Mouse (Mus musculus): Measurements from ENCODE around the gene Bcam. TPM values are rescaled to one million over a fixed set of nuclear protein-coding genes. Genes with fewer than 3 reads are reported as not detected.

Gene Bcam
- total and polyA plus RNA-seq, 3 experiments: 2.6 to 8.1 TPM; not detected in 1

DNA sequence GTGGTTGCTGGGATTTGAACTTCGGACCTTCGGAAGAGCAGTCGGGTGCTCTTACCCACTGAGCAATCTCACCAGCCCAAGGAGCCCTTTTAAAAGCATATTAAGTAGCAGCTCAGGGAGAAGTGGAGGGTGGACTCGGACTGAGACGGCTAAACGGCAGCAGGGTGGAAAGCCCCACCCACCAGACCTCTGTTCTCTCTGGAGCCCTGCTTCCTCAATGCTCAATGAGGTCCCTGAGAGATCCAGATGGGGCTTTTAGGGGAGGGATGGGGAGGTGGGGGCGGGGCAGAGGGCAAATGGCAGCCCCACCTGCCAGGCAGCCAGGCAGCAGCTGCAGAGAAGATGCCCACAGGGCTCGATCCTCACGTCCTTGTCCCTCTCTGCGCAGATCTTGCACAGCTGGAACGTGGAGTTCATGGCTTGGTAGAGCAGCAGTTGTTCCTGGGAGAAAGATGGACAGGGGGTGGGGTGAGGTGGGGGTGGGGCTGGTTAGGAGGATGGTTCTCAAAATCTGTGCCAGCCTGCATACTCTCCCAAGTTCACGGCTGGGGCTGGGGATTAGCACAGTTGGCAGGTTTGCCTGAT lies 15.2 kb upstream of the Bcam start:
- H3K27ac ChIP-seq (ENCODE audit: control insufficient read depth, low read depth, low read length): no peak overlapping the region

GRCm38 (mm10) chr7:19784764-19785535 lies 14.1 kb upstream of the Bcam start:
- Histone ChIP-seq H3K79me2 (ENCODE audit: control insufficient read depth, insufficient read depth, low read length, poor library complexity) (no peaks in the 10 kb centered on the region), H3K9ac (ENCODE audit: control insufficient read depth, low read depth, low read length, poor library complexity, severe bottlenecking) (no peak overlapping the region), H3K36me3 (ENCODE audit: control insufficient read depth in 1 of 2, insufficient read depth in 2 of 2, low read length in 2 of 2) (no peaks in the 10 kb centered on the region), H3K27ac (ENCODE audit: control insufficient read depth, low read depth, low read length) (no peak overlapping the region), H3K27me3 (ENCODE audit: control insufficient read depth in 1 of 2, insufficient read depth in 2 of 2, low read length in 2 of 2) (no peaks in the 10 kb centered on the region), H3K4me1 (ENCODE audit: control insufficient read depth in 1 of 2, insufficient read depth in 2 of 2, low read length in 2 of 2) (no peaks in the 10 kb centered on the region), H3K4me3 (ENCODE audit: control insufficient read depth in 1 of 2, insufficient read depth in 1 of 2, low read depth in 2 of 2, low read length in 2 of 2) (no peak overlapping the region), H3K9me3 (replicated peaks; ENCODE audit: insufficient read depth, low read length) (no peaks in the 10 kb centered on the region)
- peak; percentile 63 for DNase-seq (ENCODE audit: low read depth, low spot score)
- TF ChIP-seq NELFE (IDR thresholded peaks at IDR 0.05; ENCODE audit: low read depth, low read length): no peak
- no peak for TF ChIP-seq USF1 (IDR thresholded peaks at IDR 0.05; ENCODE audit: low read depth, low read length)
- no peak for TF ChIP-seq CHD1 (IDR thresholded peaks at IDR 0.05; ENCODE audit: low read depth, low read length)
- TF ChIP-seq TAL1 (IDR thresholded peaks at IDR 0.05; ENCODE audit: low read length): no peak
- no peak for TF ChIP-seq SIN3A (IDR thresholded peaks at IDR 0.05; ENCODE audit: low read length)
- no peak for TF ChIP-seq MAFK (IDR thresholded peaks at IDR 0.05; ENCODE audit: borderline replicate concordance, low read depth, low read length)
- TF ChIP-seq TBP (IDR thresholded peaks at IDR 0.05; ENCODE audit: low read depth, low read length): no peak
- TF ChIP-seq MXI1 (IDR thresholded peaks at IDR 0.05; ENCODE audit: low read depth, low read length): no peak
- TF ChIP-seq ZC3H11A (IDR thresholded peaks at IDR 0.05; ENCODE audit: low read depth, low read length): no peak
- TF ChIP-seq CHD2 (IDR thresholded peaks at IDR 0.05; ENCODE audit: low read length): no peak
- TF ChIP-seq ELF1 (IDR thresholded peaks at IDR 0.05; ENCODE audit: low read depth, low read length): no peak
- no peak for TF ChIP-seq RCOR1 (IDR thresholded peaks at IDR 0.05; ENCODE audit: low read depth, low read length)
- TF ChIP-seq CTCF (IDR thresholded peaks at IDR 0.05 in 2 of 3, conservative IDR thresholded peaks at IDR 0.05 in 1 of 3; ENCODE audit: control insufficient read depth in 1 of 3, insufficient read depth in 1 of 3, low read depth in 2 of 3, low read length in 3 of 3, poor library complexity in 1 of 3, severe bottlenecking in 1 of 3): peak; percentile 71 to 88 (median 78)
- TF ChIP-seq POLR2A (IDR thresholded peaks at IDR 0.05; ENCODE audit: control insufficient read depth in 1 of 2, insufficient read depth in 1 of 2, low read depth in 1 of 2, low read length in 2 of 2, poor library complexity in 1 of 2): no peak
- no peak for TF ChIP-seq USF2 (IDR thresholded peaks at IDR 0.05; ENCODE audit: borderline replicate concordance in 1 of 2, insufficient read depth in 1 of 2, low read depth in 1 of 2, low read length in 2 of 2)
- peak; percentile 65 for TF ChIP-seq MYC (IDR thresholded peaks at IDR 0.05; ENCODE audit: low read depth, low read length)
- TF ChIP-seq MAZ (IDR thresholded peaks at IDR 0.05; ENCODE audit: low read depth, low read length): no peak
- no peak for TF ChIP-seq E2F4 (IDR thresholded peaks at IDR 0.05; ENCODE audit: borderline replicate concordance, low read depth, low read length)
- TF ChIP-seq JUND (IDR thresholded peaks at IDR 0.05; ENCODE audit: low read depth, low read length): no peak
- no peak for TF ChIP-seq POLR2AphosphoS2 (IDR thresholded peaks at IDR 0.05; ENCODE audit: low read length)
- no peak for TF ChIP-seq BHLHE40 (IDR thresholded peaks at IDR 0.05; ENCODE audit: borderline replicate concordance, low read depth, low read length)
- TF ChIP-seq RAD21 (IDR thresholded peaks at IDR 0.05; ENCODE audit: low read depth, low read length): peak; percentile 7; the same call in 1 of the 2 replicates
- peak; percentile 45 for TF ChIP-seq SMC3 (IDR thresholded peaks at IDR 0.05; ENCODE audit: low read depth, low read length)
- TF ChIP-seq MAX (IDR thresholded peaks at IDR 0.05; ENCODE audit: low read length): peak; percentile 50; the same call in 1 of the 2 replicates
- no peak for TF ChIP-seq ZNF384 (IDR thresholded peaks at IDR 0.05; ENCODE audit: low read depth, low read length)

More for the DNA sequence above, 15.2 kb upstream of the Bcam start:
- Histone ChIP-seq H3K36me3 (ENCODE audit: control insufficient read depth in 1 of 2, insufficient read depth in 2 of 2, low read length in 2 of 2) (no peaks in the 10 kb centered on the region; a peak in 1 of 4 replicates), H3K27me3 (ENCODE audit: control insufficient read depth in 1 of 2, insufficient read depth in 2 of 2, low read length in 2 of 2) (no peaks in the 10 kb centered on the region), H3K9me3 (replicated peaks; ENCODE audit: insufficient read depth, low read length) (no peaks in the 10 kb centered on the region), H3K4me3 (ENCODE audit: control insufficient read depth in 1 of 2, insufficient read depth in 1 of 2, low read depth in 2 of 2, low read length in 2 of 2) (no peak overlapping the region), H3K79me2 (ENCODE audit: control insufficient read depth, insufficient read depth, low read length, poor library complexity) (no peaks in the 10 kb centered on the region), H3K9ac (ENCODE audit: control insufficient read depth, low read depth, low read length, poor library complexity, severe bottlenecking) (no peak overlapping the region), H3K4me1 (ENCODE audit: control insufficient read depth in 1 of 2, insufficient read depth in 2 of 2, low read length in 2 of 2) (peaks cover 0 to 5% of the 10 kb centered on the region in 2 experiments; a peak in 2 of 4 replicates)
- TF ChIP-seq NRF1 (IDR thresholded peaks at IDR 0.05; ENCODE audit: insufficient read depth, low read depth, low read length, poor library complexity, severe bottlenecking): no peak
- no peak for TF ChIP-seq POLR2A (IDR thresholded peaks at IDR 0.05; ENCODE audit: control insufficient read depth in 1 of 2, insufficient read depth in 1 of 2, low read depth in 1 of 2, low read length in 2 of 2, poor library complexity in 1 of 2)
- no peak for TF ChIP-seq ELF1 (IDR thresholded peaks at IDR 0.05; ENCODE audit: low read depth, low read length)
- no peak for TF ChIP-seq POLR2AphosphoS2 (IDR thresholded peaks at IDR 0.05; ENCODE audit: low read length)
- TF ChIP-seq MYB (IDR thresholded peaks at IDR 0.05; ENCODE audit: low read depth, low read length): no peak
- no peak for TF ChIP-seq RCOR1 (IDR thresholded peaks at IDR 0.05; ENCODE audit: low read depth, low read length)
- TF ChIP-seq GATA1 (IDR thresholded peaks at IDR 0.05; ENCODE audit: low read depth, low read length): no peak
- no peak for TF ChIP-seq ZKSCAN1 (IDR thresholded peaks at IDR 0.05; ENCODE audit: low read depth, low read length)
- TF ChIP-seq HCFC1 (IDR thresholded peaks at IDR 0.05; ENCODE audit: low read depth, low read length): no peak
- TF ChIP-seq TAL1 (IDR thresholded peaks at IDR 0.05; ENCODE audit: low read length): no peak
- TF ChIP-seq MAX (IDR thresholded peaks at IDR 0.05; ENCODE audit: low read length): no peak
- TF ChIP-seq MEF2A (IDR thresholded peaks at IDR 0.05; ENCODE audit: extremely low read depth, insufficient replicate concordance, low read depth, low read length, poor library complexity, severe bottlenecking): no peak
- no peak for TF ChIP-seq BHLHE40 (IDR thresholded peaks at IDR 0.05; ENCODE audit: borderline replicate concordance, low read depth, low read length)
- no peak for TF ChIP-seq MAZ (IDR thresholded peaks at IDR 0.05; ENCODE audit: low read depth, low read length)
- no peak for TF ChIP-seq RAD21 (IDR thresholded peaks at IDR 0.05; ENCODE audit: low read depth, low read length)
- TF ChIP-seq UBTF (IDR thresholded peaks at IDR 0.05; ENCODE audit: borderline replicate concordance, insufficient read depth, low read depth, low read length): no peak
- DNase-seq (ENCODE audit: low read depth, low spot score): no peak
